Mouse (Mus musculus) embryo, embryonic 11.5 days (tissue): ENCODE data around the gene Pofut2.

Experiments
- DNase-seq: peaks from one replicate; pipeline ENCODE4 v3.0.0-alpha.2; 2012; ENCODE audit warnings: low read depth, low spot score

Pofut2 gene

DNA sequence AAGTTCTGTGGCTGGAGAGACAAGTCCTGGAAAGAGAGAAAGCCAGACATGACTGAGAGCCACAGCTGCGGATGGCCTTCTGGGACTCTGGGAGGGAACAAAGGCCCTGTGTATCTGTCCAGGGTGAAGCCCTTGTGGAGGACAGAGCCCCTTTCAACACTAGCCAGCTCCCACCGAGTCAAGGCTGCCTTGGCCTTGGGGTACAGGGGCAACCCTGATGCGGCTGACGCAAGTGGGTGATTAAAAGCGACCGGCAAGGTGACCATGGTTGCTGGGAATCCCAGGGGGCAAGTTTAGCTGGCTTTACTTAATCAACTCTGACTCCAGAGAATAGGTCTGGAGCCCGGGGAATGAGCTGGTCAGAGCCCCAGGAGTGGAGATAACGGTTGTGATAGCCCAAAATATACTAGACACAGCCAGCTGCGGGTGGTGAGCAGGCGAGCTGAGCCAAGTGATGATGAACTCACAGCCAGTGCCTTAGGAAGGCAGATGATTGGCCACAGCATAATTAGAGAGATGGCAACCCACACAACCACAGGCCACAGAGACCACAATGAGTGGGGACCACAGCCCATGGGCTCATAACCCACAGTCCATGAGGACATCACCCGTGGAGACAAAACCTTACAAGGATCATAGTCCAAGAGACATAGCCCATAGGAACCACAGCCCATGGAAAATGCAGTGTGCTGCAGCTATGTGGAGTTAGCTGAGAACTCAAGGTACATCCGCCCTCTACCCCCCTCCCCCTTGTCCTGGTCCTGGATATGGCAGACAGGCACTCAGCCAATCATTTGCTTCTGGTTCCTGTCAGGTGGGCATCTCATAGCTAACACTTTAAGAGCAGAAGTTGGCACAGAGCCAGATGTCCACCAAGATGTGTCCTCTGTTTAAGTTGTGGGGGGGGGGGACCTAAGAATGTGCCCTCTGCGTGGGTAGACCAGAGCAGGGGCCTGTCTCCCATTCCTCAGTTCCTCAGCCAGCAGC is 29.1 kb upstream of the Pofut2 start:
- no peak for DNase-seq

DNA sequence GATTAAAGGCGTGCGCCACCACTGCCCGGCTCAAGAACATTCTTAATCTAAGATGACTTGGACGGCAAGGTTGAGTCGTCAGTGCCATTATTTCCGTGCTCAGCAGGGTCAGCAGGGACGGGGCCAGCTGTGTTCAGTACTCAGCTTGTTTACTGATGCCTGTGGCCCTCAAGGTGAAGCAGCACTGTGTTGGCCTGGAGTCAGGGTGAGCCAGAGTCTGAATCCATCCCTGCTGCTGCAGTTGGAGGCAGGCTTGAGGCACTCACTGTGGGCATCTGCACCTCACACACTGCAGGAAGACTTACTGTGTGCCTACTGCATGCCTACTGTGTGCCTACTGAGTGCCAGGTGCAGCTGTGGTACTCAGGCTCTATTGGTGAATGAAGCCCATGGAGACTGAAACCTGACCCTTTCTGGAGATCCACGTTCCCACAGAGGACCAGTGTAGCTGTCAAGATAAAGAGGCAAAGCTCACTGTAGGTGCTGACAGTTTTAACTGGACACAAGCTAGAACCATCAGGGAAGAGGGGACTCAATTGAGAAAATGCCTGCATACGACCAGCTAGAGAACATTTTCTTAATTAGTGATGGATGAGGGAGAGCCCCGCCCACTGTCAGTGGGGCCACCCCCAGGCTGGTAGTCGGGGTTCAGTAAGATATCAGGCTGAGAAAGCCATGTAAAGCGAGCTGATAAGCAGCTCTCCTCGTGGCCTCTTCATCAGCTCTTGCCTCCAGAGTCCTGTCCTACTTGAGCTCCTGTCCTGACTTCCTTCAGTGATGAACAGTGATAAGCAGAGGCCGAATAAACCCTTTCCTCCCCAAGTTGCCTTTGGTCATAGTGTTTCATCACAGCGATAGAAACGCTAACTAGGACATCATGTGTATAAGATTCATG is 26.9 kb upstream of the Pofut2 start:
- no peak for DNase-seq

DNA sequence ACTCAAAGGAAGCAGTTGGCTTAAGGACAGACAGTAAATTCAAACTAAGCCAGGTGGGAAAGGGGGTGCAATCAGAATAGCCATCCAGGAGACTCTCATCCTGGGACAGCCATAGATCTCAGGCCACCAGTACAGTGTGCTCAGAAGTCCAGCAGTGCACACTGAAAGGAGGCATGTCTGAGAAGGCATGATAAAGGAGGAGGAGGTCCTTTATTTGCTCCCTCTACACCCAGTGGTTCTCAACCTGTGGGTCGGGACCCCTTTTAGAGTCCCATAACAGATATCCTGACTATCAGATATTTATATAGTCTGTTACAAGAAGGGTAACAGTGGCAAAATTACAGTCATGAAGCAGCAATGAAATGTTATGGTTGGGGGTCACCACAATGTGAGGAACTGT is 25.8 kb upstream of the Pofut2 start:
- no peak for DNase-seq

DNA sequence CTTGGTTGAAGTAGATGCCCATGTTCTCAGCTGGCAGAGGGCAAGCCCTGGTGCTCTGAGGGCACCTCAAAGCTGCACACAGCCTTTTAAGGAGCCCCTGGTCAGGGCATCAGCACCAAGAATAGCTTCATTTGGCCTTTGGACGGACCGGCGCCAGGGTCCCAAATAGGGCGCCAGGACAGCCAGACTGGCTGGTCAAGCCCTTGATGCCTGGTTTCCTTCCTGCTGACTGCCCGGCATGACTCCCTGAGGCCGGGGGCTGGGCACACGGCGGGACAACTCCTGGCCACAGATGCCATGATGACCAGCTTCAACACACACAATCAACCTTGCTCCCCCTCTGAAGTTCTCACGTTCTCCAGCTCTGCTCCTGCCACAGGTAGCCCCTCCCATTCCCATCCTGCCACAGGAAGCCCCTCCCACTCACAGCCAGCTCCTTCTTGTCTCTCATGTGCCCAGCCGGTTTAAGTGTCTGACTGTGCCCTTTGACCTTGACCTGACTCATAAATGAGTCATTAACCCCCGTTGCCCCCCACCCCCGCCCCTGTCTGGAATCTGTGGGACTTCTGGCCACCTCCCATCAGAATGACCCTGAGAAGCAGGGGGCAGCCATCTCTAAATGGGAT is 23.9 kb upstream of the Pofut2 start:
- no peak for DNase-seq

- no peak for DNase-seq
Observed at GRCm38 (mm10) chr10:77237795-77238580, 21.0 kb upstream of the Pofut2 start.

GRCm38 (mm10) chr10:77240764-77241163 is 18.3 kb upstream of the Pofut2 start:
- DNase-seq, result no peak

GRCm38 (mm10) chr10:77242396-77242795 is 16.6 kb upstream of the Pofut2 start:
- no peak for DNase-seq

- DNase-seq, result no peak
Observed at GRCm38 (mm10) chr10:77242871-77243270, 16.1 kb upstream of the Pofut2 start.

DNA sequence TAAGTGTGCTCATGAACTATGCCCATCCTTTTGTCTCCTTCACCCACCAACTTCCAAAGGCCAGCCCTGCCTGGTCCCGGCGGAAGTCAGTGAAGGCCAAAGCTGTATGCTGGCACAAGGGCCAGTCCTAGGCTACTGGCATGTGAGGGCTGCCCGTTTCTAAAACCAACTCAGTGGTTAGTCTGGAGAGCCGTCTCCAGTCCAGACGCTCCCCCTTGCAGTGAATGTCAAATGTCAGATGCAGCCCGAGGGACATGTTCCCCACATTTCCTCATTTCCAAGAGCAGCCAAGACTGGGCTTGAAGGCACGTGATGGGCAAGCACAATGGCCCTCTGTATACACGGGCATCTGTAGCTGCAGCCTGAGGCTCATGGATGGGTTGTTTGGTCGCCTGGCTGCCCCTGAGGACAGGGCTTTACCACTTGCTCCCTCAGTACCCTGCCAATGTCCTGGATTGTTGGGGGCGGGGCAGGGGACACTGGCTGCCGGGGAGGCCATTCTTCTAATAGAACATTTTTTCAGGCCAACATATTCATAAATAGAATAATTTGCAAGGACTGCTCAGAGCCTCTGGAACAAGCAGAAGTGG is 15.4 kb upstream of the Pofut2 start:
- DNase-seq, result no peak

- no peak for DNase-seq
Observed at GRCm38 (mm10) chr10:77244777-77245176, 14.2 kb upstream of the Pofut2 start.

GRCm38 (mm10) chr10:77247048-77247447 is 12.0 kb upstream of the Pofut2 start:
- DNase-seq, result no peak

DNA sequence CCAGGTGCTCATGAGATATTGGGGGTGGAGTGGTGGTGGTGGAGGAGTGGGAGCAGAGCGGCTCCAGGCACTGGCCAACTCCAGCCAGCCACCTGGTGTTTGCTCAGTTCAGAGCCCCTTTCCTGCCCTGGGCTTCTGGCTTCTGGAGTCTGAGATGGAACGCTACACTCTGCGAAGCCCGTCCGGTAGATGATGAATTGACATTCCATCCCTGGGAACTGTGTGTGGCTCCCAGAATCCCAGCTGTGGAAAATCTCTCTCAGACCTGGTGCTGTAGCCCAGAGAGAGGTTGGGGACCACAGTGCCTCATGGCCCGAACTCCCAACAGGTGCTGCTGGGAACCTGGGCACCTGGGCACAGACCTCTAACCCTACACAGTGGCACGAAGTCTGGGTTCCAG is 11.3 kb upstream of the Pofut2 start:
- DNase-seq, result no peak

GRCm38 (mm10) chr10:77251223-77251783 is 7.7 kb upstream of the Pofut2 start:
- no peak for DNase-seq

DNA sequence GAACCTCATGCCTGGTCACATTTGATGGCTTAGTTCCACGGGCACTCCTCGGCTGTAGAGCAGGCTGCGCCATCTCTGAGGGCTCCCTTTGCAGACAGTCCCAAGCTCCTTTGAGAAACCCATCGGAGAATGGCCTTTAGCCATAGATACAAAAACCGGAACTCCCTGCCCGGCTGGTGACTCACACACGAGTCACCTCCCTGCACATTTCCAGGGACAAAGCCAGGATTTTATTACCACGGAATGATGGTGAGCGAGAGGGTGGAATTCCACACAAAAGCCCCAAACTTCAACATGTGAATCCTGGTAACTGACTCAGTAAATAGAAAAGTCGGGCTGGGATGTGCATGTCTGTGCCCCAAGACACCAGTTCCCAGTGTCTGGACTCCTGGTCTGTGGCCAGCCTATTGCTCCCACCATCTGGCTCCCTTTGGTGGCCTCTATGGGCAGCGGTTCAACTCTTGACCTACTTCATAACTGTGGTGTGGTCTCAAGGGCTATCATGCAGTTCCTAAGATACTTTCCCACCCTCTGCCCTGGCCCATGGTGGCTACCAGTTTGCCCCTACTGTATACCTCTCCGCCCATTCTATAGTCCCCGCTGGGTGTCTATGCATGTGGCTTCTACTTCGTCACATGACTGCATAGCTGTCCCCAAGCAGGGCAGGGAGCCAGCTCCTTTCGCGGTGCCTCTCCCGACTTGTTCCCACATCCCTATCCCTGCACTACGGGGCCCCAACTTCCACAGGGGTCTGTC is 7.1 kb upstream of the Pofut2 start:
- DNase-seq, result no peak

GRCm38 (mm10) chr10:77252790-77253189 is 6.2 kb upstream of the Pofut2 start:
- peak; percentile 83 for DNase-seq

- DNase-seq, result no peak
Observed at GRCm38 (mm10) chr10:77255231-77255630, 3.8 kb upstream of the Pofut2 start.

DNA sequence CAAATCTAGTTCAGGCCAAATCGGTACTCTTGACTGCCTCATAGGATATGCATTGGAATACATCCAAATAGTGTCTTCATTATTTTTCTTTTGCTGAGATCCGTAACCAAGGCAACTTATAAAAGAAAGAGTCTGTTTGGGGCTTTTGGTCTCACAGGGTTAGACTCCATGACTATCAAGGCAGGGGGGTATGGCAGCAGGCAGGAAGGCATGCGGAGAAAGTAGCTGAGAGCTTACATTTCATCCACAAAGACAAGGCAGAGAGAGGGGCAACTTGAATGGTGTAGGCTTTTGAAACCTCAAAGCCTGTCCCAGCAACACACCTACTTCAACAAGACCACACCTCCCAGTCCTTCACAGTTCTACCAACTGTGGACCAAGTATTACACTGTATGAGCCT is 3.3 kb upstream of the Pofut2 start:
- no peak for DNase-seq

DNA sequence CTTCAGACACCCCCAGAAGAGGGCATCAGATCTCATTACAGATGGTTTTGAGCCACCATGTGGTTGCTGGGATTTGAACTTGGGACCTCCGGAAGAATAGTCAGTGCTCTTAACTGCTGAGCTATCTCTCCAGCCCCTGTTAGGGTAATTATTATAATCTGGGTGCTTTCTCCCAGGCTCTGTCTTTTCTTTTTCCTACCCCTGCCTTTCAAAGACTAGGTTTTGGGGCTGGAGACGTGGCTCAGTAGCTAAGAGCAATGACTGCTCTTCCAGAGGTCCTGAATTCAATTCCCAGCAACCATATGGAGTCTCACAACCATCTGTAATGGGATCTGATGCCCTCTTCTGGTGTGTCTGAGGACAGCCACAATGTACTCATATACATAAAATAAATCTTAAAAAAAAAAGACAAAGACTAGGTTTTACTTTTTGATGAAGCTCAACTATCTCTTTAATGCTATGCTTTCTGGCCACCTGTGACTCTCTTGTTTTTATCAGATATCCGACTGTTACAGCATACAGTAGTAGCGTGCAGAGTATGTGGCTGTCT is 902 bp upstream of the Pofut2 start:
- no peak for DNase-seq

- DNase-seq, result no peak
Observed at GRCm38 (mm10) chr10:77260166-77260875, 1.3 kb downstream of the Pofut2 start.
